Mouse (Mus musculus) forebrain, embryonic 12.5 days (tissue): ENCODE measurements around the gene Hmbs. TPM values are rescaled to one million over a fixed set of nuclear protein-coding genes. Genes with fewer than 3 reads are reported as not detected.
"Not testable (repeated sequence)": the region's sequence is repeated elsewhere in the genome, so short reads cannot be mapped to it uniquely, and the experiment has no call there.

Experiments used
- ATAC-seq: fragments of 200-750 bp; cut with Nextera tagmentation; 2 replicates; pipeline ENCODE4 v1.8.0; 2017; ENCODE audit warnings: moderate TSS enrichment; ENCODE audit not compliant: low FRiP score
- H3K27ac ChIP-seq: fragments of 300-500 bp; sonication (generic); 2 replicates; pipeline ENCODE4 v1.5.1; 2016; ENCODE audit warnings: mild to moderate bottlenecking
- H3K27me3 ChIP-seq: fragments of 300-500 bp; sonication (generic); 2 replicates; pipeline ENCODE4 v1.6.1; 2016; ENCODE audit warnings: mild to moderate bottlenecking
- H3K36me3 ChIP-seq: fragments of 300-500 bp; sonication (generic); replicated peaks from 2 replicates; pipeline ENCODE4 v1.6.1; 2016; ENCODE audit warnings: mild to moderate bottlenecking
- H3K4me1 ChIP-seq: fragments of 300-500 bp; sonication (generic); 2 replicates; pipeline ENCODE4 v1.6.1; 2016
- H3K4me2 ChIP-seq: fragments of 300-500 bp; sonication (generic); 2 replicates; pipeline ENCODE4 v1.6.1; 2016; ENCODE audit warnings: mild to moderate bottlenecking, moderate library complexity
- H3K4me3 ChIP-seq: fragments of 300-500 bp; sonication (generic); replicated peaks from 2 replicates; pipeline ENCODE4 v1.5.1; 2016; ENCODE audit warnings: mild to moderate bottlenecking
- H3K9ac ChIP-seq: fragments of 300-500 bp; sonication (generic); 2 replicates; pipeline ENCODE4 v1.6.1; 2016; ENCODE audit warnings: mild to moderate bottlenecking
- H3K9me3 ChIP-seq: fragments of 300-500 bp; sonication (generic); 2 replicates; pipeline ENCODE4 v1.6.1; 2016
- WGBS: fragments of 180-500 bp; shearing (Covaris S2); methylation state at CpG from one replicate; pipeline ENCODE4 v1.1.7; 2016; 5-methylcytosine and 5-hydroxymethylcytosine counted together
- polyA plus RNA-seq: library from polyadenylated mRNA; unstranded; fragments of >200 nt; fragmentation: Nextera tagmentation; extraction: Ambion mirVana; gene quantifications from 2 replicates; pipeline ENCODE4 v1.2.1, GENCODE M21; 2016

Hmbs gene
- polyA plus RNA-seq, 1 experiment from 2014 or later, result 115 TPM

DNA sequence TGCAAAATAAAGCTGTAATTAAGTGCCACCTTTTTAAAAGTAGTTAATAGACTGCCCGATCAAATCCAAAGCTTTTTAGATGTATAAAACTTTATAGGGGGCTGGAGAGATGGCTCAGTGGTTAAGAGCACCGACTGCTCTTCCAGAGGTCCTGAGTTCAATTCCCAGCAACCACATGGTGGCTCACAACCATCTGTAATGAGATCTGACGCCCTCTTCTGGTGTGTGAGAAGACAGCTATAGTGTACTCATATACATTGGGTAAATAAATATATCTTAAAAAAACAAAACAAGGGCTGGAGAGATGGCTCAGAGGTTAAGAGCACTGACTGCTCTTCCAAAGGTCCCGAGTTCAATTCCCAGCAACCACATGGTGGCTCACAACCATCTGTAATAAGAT lies 17.9 kb upstream of the Hmbs start:
- H3K9me3 ChIP-seq, H3K9ac ChIP-seq, H3K4me1 ChIP-seq, H3K27me3 ChIP-seq: not testable (repeated sequence)
- peak overlapping the region; percentile 76 for H3K4me3 ChIP-seq
- H3K4me2 ChIP-seq, result peak overlapping the region; percentile 88
- H3K27ac ChIP-seq, result peak overlapping the region; percentile 66
- ATAC-seq, result 0 out of 2 replicates have a peak, but pooled peaks have one; percentile 6
- WGBS, result 44% methylated on average over 4 of the region's 4 CpGs
- H3K36me3 ChIP-seq, result peaks cover 24% of the 10 kb centered on the region

DNA sequence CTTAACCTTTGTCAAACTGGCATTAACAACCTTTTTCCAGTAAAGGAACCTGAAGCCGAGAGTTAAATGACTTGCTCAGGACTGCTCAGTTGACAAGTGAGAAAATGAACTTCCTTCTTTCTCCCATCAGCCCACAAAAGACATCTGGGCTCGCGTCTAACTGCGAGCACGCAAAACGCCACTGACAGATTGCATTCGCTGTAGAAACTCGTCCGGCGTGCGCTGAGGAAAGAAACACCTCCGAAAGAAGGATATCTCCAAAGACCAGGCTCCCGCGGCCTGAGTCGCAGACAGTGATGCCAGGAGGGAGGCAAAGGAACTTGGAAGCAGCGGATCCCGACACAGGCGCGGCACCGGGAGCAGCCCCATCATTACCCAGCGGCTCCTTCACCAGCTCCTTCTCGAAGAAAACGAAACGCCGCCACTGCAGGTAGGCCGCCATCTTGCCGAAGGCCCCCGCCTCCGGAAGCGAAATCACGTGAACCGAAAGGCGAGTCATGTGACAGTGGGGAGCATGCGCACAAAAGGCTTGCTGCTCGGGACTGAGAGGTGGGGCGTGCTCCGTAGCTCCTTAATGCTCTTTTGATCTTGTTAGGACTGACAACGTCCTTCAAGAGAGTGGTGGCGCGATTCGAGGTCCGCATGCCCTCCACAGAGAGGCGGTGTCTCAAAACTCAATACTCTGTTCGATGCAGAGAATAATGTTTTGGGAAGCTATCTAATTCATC lies 17.3 kb upstream of the Hmbs start, which contains the start of gene Vps11:
TSS of gene Vps11 (minus strand) at position 481 of the 728 bp plus-strand sequence.
- H3K36me3 ChIP-seq, result peaks cover 30% of the 10 kb centered on the region
- H3K4me1 ChIP-seq, result peaks cover 9% of the 10 kb centered on the region
- peak within 1 kb of the TSS; percentile 66 for H3K27ac ChIP-seq
- WGBS, result under 1% methylated on average over 44 of the region's 44 CpGs
- peak within 1 kb of the TSS; percentile 66 for H3K9ac ChIP-seq
- no peaks in the 10 kb centered on the region for H3K9me3 ChIP-seq
- peak; percentile 95 for ATAC-seq
- no peaks in the 10 kb centered on the region for H3K27me3 ChIP-seq
- H3K4me3 ChIP-seq, result peak within 1 kb of the TSS; percentile 76
- peak within 1 kb of the TSS; percentile 88 for H3K4me2 ChIP-seq

DNA sequence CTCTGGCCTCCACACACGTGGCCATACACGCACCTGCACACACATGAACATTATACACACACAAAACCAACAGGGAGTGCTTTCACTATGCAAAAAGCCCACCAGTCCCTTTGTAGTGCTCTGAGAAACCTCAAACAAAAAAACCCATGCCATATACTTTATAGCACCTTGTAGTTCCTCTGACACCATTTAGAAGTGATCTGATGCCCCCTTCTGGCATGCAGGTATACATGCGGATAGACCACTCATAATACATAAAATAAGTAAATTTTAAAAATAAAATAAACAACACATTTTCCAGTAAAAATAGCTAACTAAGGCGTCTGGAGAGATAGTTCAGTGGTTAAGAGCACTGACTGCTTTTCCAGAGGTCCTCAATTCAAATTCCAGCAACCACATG lies 13.2 kb upstream of the Hmbs start:
- no peaks in the 10 kb centered on the region for H3K9me3 ChIP-seq
- no peak overlapping the region for H3K27ac ChIP-seq
- H3K36me3 ChIP-seq, result peaks cover 71% of the 10 kb centered on the region
- no peak overlapping the region for H3K9ac ChIP-seq
- peaks cover 9% of the 10 kb centered on the region for H3K4me1 ChIP-seq
- H3K27me3 ChIP-seq, result no peaks in the 10 kb centered on the region
- no peak overlapping the region for H3K4me3 ChIP-seq
- no peak for ATAC-seq
- 77% methylated on average over 4 of the region's 4 CpGs for WGBS
- no peak overlapping the region for H3K4me2 ChIP-seq

DNA sequence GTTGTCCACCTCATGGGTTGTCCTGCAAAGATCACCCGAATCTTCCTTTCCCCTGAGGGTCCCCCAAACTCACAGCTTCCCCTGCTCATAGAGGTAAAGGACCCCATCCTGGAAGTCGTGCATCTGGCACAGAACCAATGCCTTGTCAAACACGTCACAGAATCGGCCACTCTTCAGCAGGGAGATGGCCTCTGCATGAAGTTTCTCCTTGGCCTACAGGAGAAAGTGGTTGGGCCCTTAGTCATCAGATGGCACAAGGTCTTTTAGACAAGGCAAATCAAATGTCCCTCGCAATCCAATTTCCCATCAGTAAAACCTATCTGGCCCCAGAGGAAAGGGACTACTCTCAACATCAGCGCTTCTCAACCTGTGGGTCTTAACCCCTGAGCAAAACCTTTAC lies 9.1 kb upstream of the Hmbs start:
- Histone ChIP-seq H3K4me2 (no peak overlapping the region), H3K27me3 (no peaks in the 10 kb centered on the region), H3K9me3 (no peaks in the 10 kb centered on the region), H3K4me1 (no peaks in the 10 kb centered on the region), H3K4me3 (no peak overlapping the region), H3K27ac (no peak overlapping the region), H3K36me3 (peaks cover 96% of the 10 kb centered on the region), H3K9ac (no peak overlapping the region)
- WGBS, result 98% methylated on average over 6 of the region's 6 CpGs
- no peak for ATAC-seq

DNA sequence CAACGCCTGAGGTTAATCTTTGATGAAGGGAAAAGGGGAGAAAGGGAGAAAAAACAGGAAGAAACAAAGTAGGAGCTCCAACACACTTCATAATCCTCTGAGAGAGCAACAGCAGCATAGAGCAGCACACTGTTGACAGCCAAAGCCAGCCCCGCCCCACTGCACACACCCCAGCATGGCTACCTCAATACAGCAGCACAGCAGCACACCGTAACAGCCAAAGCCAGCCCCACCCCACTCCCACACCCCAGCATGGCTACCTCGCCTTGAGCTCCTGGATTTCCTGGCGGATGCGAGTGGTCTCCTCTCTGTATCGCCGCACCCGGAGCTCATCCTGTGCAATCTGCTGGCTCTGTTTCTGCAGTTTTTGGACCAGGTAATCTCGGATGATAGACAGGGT lies 8.3 kb upstream of the Hmbs start:
- 0 out of 2 replicates have a peak overlapping the region, but pooled peaks have one; percentile 25 for H3K9ac ChIP-seq
- no peak overlapping the region for H3K4me2 ChIP-seq
- no peak overlapping the region for H3K4me3 ChIP-seq
- H3K27ac ChIP-seq, result no peak overlapping the region
- ATAC-seq, result no peak
- H3K4me1 ChIP-seq, result no peaks in the 10 kb centered on the region
- H3K36me3 ChIP-seq, result peaks cover 96% of the 10 kb centered on the region
- no peaks in the 10 kb centered on the region for H3K27me3 ChIP-seq
- H3K9me3 ChIP-seq, result no peaks in the 10 kb centered on the region
- 92% methylated on average over 10 of the region's 10 CpGs for WGBS

DNA sequence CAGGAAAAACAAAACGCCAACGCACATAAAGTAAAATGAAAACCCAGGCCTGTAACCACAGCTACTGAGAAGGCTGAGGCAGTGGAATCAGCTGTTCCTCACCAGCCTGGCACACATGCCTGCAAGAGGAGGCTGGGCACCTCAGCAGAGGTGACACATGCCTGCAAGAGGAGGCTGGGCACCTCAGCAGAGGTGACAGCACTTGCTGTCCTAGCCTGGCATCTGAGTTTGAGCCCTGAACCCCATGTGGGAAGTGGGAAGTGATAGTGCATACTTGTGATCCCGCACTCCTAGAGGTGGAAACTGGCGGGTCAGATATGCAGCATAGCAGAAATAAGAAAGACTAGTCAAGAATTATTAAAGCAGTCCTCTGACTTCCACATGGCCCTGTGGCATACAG lies 7.4 kb upstream of the Hmbs start:
- Histone ChIP-seq H3K4me3 (no peak overlapping the region), H3K36me3 (peaks cover 97% of the 10 kb centered on the region), H3K9ac (no peak overlapping the region), H3K9me3 (no peaks in the 10 kb centered on the region), H3K27ac (no peak overlapping the region), H3K4me2 (no peak overlapping the region), H3K4me1 (no peaks in the 10 kb centered on the region), H3K27me3 (no peaks in the 10 kb centered on the region)
- ATAC-seq, result no peak
- 94% methylated on average over 4 of the region's 4 CpGs for WGBS

DNA sequence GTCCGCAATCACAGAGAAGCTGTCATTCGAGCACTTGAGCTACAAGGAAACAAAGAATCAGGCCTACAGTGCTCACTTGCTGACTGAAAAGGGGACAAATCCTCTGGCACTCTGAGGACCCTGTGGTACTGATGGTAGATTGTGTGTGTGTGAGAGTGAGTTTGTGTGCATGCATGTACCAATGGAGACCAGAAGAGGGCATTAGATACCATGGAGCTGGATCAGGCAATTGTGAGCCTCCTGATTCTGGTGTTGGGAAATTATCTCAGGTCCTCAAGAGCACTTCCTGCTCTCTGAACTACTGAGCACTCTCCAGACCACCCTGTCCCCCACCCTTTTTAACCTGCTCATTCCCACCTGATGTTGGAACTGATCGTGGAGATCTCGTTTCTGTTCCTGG lies 4.5 kb upstream of the Hmbs start:
- WGBS, result 97% methylated on average over 4 of the region's 4 CpGs
- Histone ChIP-seq H3K27ac (no peak overlapping the region), H3K4me2 (no peak overlapping the region), H3K27me3 (no peaks in the 10 kb centered on the region), H3K4me1 (peaks cover 5% of the 10 kb centered on the region), H3K9ac (no peak overlapping the region), H3K4me3 (no peak overlapping the region), H3K9me3 (no peaks in the 10 kb centered on the region), H3K36me3 (peaks cover 75% of the 10 kb centered on the region)
- ATAC-seq, result no peak

DNA sequence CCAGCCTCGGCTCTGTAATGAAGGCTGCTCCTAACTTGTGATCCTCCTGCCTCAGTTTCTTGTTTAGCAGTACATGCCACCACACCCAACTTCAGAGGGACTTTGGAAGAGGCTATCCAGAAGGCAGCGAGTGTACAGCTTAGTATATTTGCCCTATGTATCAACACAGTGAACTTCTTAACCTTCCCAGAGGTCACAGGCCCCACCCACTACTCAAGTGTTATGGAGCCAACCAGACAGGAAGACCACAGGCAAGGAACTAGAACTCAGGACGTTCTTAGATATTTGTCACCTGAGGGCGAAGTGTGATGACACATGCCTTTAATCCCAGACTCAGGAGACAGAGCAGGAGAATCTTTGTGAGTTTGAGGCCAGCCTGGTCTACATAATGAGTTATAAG lies 3.6 kb upstream of the Hmbs start:
- peaks cover 13% of the 10 kb centered on the region for H3K4me1 ChIP-seq
- H3K9me3 ChIP-seq, result no peaks in the 10 kb centered on the region
- WGBS, result 91% methylated on average over 4 of the region's 4 CpGs
- no peak overlapping the region for H3K27ac ChIP-seq
- peaks cover 66% of the 10 kb centered on the region for H3K36me3 ChIP-seq
- no peak for ATAC-seq
- H3K4me3 ChIP-seq, result no peak overlapping the region
- H3K27me3 ChIP-seq, result no peaks in the 10 kb centered on the region
- H3K4me2 ChIP-seq, result no peak overlapping the region
- H3K9ac ChIP-seq, result no peak overlapping the region

DNA sequence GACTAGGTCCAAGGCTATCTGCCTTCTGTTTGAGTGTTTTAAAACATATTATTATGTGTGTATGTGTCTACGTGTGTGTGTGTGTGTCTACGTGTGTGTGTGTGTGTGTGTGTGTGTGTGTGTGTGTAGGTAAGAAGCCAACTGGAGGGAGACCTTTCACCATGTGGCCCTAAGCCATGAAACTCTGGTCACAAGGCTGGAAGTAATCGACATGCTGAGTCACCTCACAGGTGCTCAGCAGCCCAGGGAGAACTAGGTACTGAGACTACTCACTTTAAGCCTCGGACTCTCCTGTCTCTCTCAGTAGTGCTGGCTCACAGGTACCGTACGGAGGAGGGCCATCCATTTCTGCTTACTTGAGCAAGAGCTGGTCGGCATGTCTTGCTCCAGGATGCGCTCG lies 3.1 kb upstream of the Hmbs start:
- H3K9ac ChIP-seq, result no peak overlapping the region
- 91% methylated on average over 9 of the region's 9 CpGs for WGBS
- H3K27ac ChIP-seq, result no peak overlapping the region
- H3K9me3 ChIP-seq, result no peaks in the 10 kb centered on the region
- no peak overlapping the region for H3K4me2 ChIP-seq
- H3K27me3 ChIP-seq, result no peaks in the 10 kb centered on the region
- H3K4me1 ChIP-seq, result peaks cover 17% of the 10 kb centered on the region
- ATAC-seq, result no peak
- H3K36me3 ChIP-seq, result peaks cover 61% of the 10 kb centered on the region
- no peak overlapping the region for H3K4me3 ChIP-seq

DNA sequence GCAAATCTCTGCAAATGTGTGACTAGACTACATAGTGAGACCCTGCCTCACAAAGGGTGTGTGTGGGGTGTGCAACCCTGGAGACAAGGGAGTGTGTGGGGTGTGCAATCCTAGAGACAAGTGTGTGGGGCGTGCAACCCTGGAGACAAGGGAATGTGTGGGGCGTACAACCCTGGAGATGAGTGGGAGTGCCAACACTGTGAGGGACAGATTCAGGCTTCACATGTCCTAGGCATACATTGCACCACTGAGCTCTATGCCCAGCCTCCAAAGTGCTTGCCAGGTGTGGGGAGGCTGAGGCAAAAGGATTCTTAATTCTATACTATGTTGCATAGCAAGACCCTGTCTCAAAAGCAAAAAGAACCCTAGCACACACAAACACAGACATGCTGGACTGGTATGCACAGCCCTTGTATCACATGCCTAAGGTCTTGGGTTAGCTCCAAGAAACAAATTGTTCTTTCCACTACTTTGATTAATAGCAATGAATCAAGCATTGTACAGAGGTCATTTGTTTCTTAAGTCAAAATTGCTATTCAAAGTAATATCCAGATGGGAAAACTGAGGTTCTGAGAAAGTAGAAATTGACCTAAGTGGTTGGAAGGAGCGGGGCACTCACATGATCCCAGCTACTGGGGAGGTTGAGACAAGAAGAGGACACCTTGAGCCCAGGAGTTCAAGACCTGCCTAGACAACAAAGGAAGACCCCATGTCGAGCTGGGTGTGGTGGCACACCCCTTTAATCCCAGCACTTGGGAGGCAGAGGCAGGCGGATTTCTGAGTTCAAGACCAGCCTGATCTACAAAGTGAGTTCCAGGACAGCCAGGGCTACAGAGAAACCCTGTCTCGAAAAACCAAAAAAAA lies 1.8 kb upstream of the Hmbs start:
- Histone ChIP-seq H3K27ac (no peak overlapping the region), H3K9ac (no peak overlapping the region), H3K27me3 (no peaks in the 10 kb centered on the region), H3K4me1 (peaks cover 18% of the 10 kb centered on the region), H3K4me3 (no peak overlapping the region), H3K4me2 (no peak overlapping the region), H3K36me3 (peaks cover 54% of the 10 kb centered on the region), H3K9me3 (no peaks in the 10 kb centered on the region)
- ATAC-seq, result no peak
- WGBS, result 87% methylated on average over 6 of the region's 6 CpGs

DNA sequence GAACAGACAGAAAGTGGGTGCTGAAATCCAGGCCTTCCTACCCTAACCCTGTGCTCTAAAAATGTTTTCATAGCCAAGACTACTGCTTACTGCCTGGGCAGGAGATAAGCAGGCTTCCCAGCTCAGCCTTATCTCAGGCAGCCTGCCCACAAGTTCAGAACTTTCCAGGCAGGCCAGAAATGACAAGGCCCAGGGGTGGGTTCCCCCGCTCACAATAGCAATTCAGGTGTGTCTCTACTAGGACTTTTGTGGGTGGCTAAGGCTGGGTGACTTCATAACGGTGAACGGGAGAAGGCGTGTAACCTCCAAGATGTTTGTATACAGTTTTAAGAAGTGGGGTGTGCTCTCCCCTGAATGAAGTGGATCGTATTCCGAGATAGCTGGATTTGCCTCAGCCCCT lies 738 bp downstream of the Hmbs start:
- Histone ChIP-seq H3K36me3 (peaks cover 50% of the 10 kb centered on the region), H3K4me3 (peak overlapping the region; percentile 88), H3K27ac (peak overlapping the region; percentile 98), H3K4me1 (peaks cover 18% of the 10 kb centered on the region), H3K4me2 (peak overlapping the region; percentile 53), H3K9ac (peak overlapping the region; percentile 83), H3K27me3 (no peaks in the 10 kb centered on the region), H3K9me3 (no peaks in the 10 kb centered on the region)
- ATAC-seq, result peak; percentile 8; the same call in 1 of the 2 replicates
- 13% methylated on average over 6 of the region's 6 CpGs for WGBS

DNA sequence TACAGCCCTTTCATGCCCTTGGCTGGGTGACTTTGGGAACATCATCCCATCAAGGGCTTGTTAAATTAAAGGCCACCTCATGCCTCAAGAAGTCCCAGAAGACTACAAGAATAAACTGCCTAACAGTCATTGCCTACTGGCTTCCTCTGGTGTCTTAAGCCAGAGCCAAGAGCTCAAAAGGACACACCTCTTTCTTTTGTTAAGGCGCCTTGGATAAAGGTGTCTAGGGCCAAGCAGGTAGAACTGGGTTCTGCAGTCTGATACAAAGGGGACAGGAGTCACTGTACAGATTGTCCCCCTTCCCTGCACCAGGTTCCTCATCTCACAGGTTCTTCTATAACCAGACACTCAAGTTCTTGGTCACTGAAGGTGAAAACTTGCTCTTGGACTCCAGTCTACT lies 1.4 kb downstream of the Hmbs start:
- peak overlapping the region; percentile 6; the same call in 1 of the 2 replicates for H3K4me2 ChIP-seq
- no peak overlapping the region for H3K4me3 ChIP-seq
- H3K27ac ChIP-seq, result 0 out of 2 replicates have a peak overlapping the region, but pooled peaks have one; percentile 20
- H3K36me3 ChIP-seq, result peaks cover 47% of the 10 kb centered on the region
- WGBS, result 93% methylated on average over 1 of the region's 1 CpGs
- H3K9ac ChIP-seq, result peak overlapping the region; percentile 83; the same call in 1 of the 2 replicates
- no peaks in the 10 kb centered on the region for H3K9me3 ChIP-seq
- H3K27me3 ChIP-seq, result no peaks in the 10 kb centered on the region
- H3K4me1 ChIP-seq, result peaks cover 23% of the 10 kb centered on the region
- no peak for ATAC-seq
